Mouse (Mus musculus) heart, embryonic 15.5 days (tissue): Measurements from ENCODE around the gene Olfr1368. TPM values are rescaled to one million over a fixed set of nuclear protein-coding genes. Genes with fewer than 3 reads are reported as not detected.

Source experiments
- ATAC-seq: fragments of 200-750 bp; cut with Nextera tagmentation; replicated peaks from 2 replicates; pipeline ENCODE4 v1.8.0; 2017; ENCODE audit warnings: low read depth, moderate TSS enrichment; ENCODE audit not compliant: insufficient number of reproducible peaks, insufficient read depth, low FRiP score
- H3K27ac ChIP-seq: fragments of 300-500 bp; sonication (generic); 2 replicates; pipeline ENCODE4 v1.5.1; 2015; ENCODE audit warnings: mild to moderate bottlenecking, inconsistent platforms
- H3K27me3 ChIP-seq: fragments of 300-500 bp; sonication (generic); 2 replicates; pipeline ENCODE4 v1.6.1; 2015; ENCODE audit warnings: inconsistent platforms
- H3K36me3 ChIP-seq: fragments of 300-500 bp; sonication (generic); 2 replicates; pipeline ENCODE4 v1.6.1; 2015; ENCODE audit warnings: mild to moderate bottlenecking, inconsistent platforms
- H3K4me1 ChIP-seq: fragments of 300-500 bp; sonication (generic); replicated peaks from 2 replicates; pipeline ENCODE4 v1.6.1; 2015; ENCODE audit warnings: inconsistent platforms
- H3K4me2 ChIP-seq: fragments of 300-500 bp; sonication (generic); 2 replicates; pipeline ENCODE4 v1.6.1; 2015; ENCODE audit warnings: inconsistent platforms, mild to moderate bottlenecking, moderate library complexity
- H3K4me3 ChIP-seq: fragments of 300-500 bp; sonication (generic); 2 replicates; pipeline ENCODE4 v1.5.1; 2015; ENCODE audit warnings: mild to moderate bottlenecking, inconsistent platforms
- H3K9ac ChIP-seq: fragments of 300-500 bp; sonication (generic); 2 replicates; pipeline ENCODE4 v1.6.1; 2015; ENCODE audit warnings: mild to moderate bottlenecking, inconsistent platforms
- H3K9me3 ChIP-seq: fragments of 300-500 bp; sonication (generic); replicated peaks from 2 replicates; pipeline ENCODE4 v1.6.1; 2016; ENCODE audit warnings: inconsistent platforms
- WGBS: fragments of 180-500 bp; shearing (Covaris S2); methylation state at CpG from one replicate; pipeline ENCODE4 v1.1.7; 2015; ENCODE audit warnings: mixed read lengths; 5-methylcytosine and 5-hydroxymethylcytosine counted together
- polyA plus RNA-seq: library from polyadenylated mRNA; unstranded; fragments of >200 nt; fragmentation: Nextera tagmentation; extraction: Ambion mirVana; gene quantifications from 2 replicates; pipeline ENCODE4 v1.2.1, GENCODE M21; 2015

Olfr1368 gene
- polyA plus RNA-seq, 1 experiment from 2014 or later, result not detected

- Histone ChIP-seq H3K36me3 (no peaks in the 10 kb centered on the region), H3K4me3 (peak overlapping the region; percentile 57), H3K9me3 (no peaks in the 10 kb centered on the region), H3K4me1 (peaks cover 13% of the 10 kb centered on the region), H3K4me2 (peak overlapping the region; percentile 75), H3K27me3 (no peaks in the 10 kb centered on the region), H3K27ac (0 out of 2 replicates have a peak overlapping the region, but pooled peaks have one; percentile 12), H3K9ac (peak overlapping the region; percentile 16)
- WGBS, result 1% methylated on average over 27 of the region's 27 CpGs
- 0 out of 2 replicates have a peak, but pooled peaks have one; percentile 44 for ATAC-seq
These were observed 21.6 kb upstream of the Olfr1368 start for GRCm38 (mm10) chr13:21166936-21167909.

- no peak for ATAC-seq
- 57% methylated on average over 5 of the region's 5 CpGs for WGBS
These were observed 16.9 kb upstream of the Olfr1368 start for GRCm38 (mm10) chr13:21162591-21162990.

GRCm38 (mm10) chr13:21161591-21161990 is 15.9 kb upstream of the Olfr1368 start:
- H3K4me1 ChIP-seq, result 0 out of 2 replicates have a peak, but pooled peaks cover 7% of the 10 kb centered on the region
- WGBS, result 43% methylated on average over 2 of the region's 2 CpGs

More at GRCm38 (mm10) chr13:21162591-21162990, 16.9 kb upstream of the Olfr1368 start:
- Histone ChIP-seq H3K27ac (no peak overlapping the region), H3K36me3 (no peaks in the 10 kb centered on the region), H3K4me2 (no peak overlapping the region), H3K9ac (no peak overlapping the region), H3K4me1 (0 out of 2 replicates have a peak, but pooled peaks cover 7% of the 10 kb centered on the region), H3K9me3 (no peaks in the 10 kb centered on the region), H3K27me3 (no peaks in the 10 kb centered on the region), H3K4me3 (no peak overlapping the region)

GRCm38 (mm10) chr13:21160657-21161590 is 15.3 kb upstream of the Olfr1368 start:
- WGBS, result under 1% methylated on average over 32 of the region's 32 CpGs
- ATAC-seq, result peak; percentile 88
- peak overlapping the region; percentile 63 for H3K27ac ChIP-seq

More at GRCm38 (mm10) chr13:21161591-21161990, 15.9 kb upstream of the Olfr1368 start:
- H3K27me3 ChIP-seq, result no peaks in the 10 kb centered on the region
- no peaks in the 10 kb centered on the region for H3K36me3 ChIP-seq
- H3K4me3 ChIP-seq, result peak overlapping the region; percentile 82
- ATAC-seq, result no peak
- H3K4me2 ChIP-seq, result peak overlapping the region; percentile 93
- no peak overlapping the region for H3K9ac ChIP-seq
- H3K9me3 ChIP-seq, result no peaks in the 10 kb centered on the region
- no peak overlapping the region for H3K27ac ChIP-seq

GRCm38 (mm10) chr13:21160041-21160511 is 14.4 kb upstream of the Olfr1368 start:
- Histone ChIP-seq H3K4me3 (peak overlapping the region; percentile 82), H3K27ac (peak overlapping the region; percentile 63; the same call in 1 of the 2 replicates), H3K27me3 (no peaks in the 10 kb centered on the region), H3K9me3 (no peaks in the 10 kb centered on the region), H3K4me2 (peak overlapping the region; percentile 93), H3K9ac (peak overlapping the region; percentile 67), H3K36me3 (no peaks in the 10 kb centered on the region), H3K4me1 (0 out of 2 replicates have a peak, but pooled peaks cover 7% of the 10 kb centered on the region)
- 0 out of 2 replicates have a peak, but pooled peaks have one; percentile 5 for ATAC-seq
- under 1% methylated on average over 16 of the region's 16 CpGs for WGBS

More at GRCm38 (mm10) chr13:21160657-21161590, 15.3 kb upstream of the Olfr1368 start:
- Histone ChIP-seq H3K27me3 (no peaks in the 10 kb centered on the region), H3K36me3 (no peaks in the 10 kb centered on the region), H3K9ac (peak overlapping the region; percentile 67), H3K4me3 (peak overlapping the region; percentile 82), H3K9me3 (no peaks in the 10 kb centered on the region), H3K4me1 (0 out of 2 replicates have a peak, but pooled peaks cover 7% of the 10 kb centered on the region), H3K4me2 (peak overlapping the region; percentile 93)

GRCm38 (mm10) chr13:21159475-21159819 is 13.8 kb upstream of the Olfr1368 start:
- under 1% methylated on average over 15 of the region's 15 CpGs for WGBS
- Histone ChIP-seq H3K4me2 (peak overlapping the region; percentile 93), H3K27me3 (no peaks in the 10 kb centered on the region), H3K36me3 (no peaks in the 10 kb centered on the region), H3K9me3 (no peaks in the 10 kb centered on the region), H3K9ac (peak overlapping the region; percentile 67), H3K4me1 (0 out of 2 replicates have a peak, but pooled peaks cover 7% of the 10 kb centered on the region), H3K27ac (peak overlapping the region; percentile 63), H3K4me3 (peak overlapping the region; percentile 82)
- ATAC-seq, result no peak

- H3K4me2 ChIP-seq, result peak overlapping the region; percentile 93
- ATAC-seq, result 0 out of 2 replicates have a peak, but pooled peaks have one; percentile 47
- H3K36me3 ChIP-seq, result no peaks in the 10 kb centered on the region
- peak overlapping the region; percentile 67 for H3K9ac ChIP-seq
- peak overlapping the region; percentile 63 for H3K27ac ChIP-seq
- peak overlapping the region; percentile 82 for H3K4me3 ChIP-seq
- H3K9me3 ChIP-seq, result no peaks in the 10 kb centered on the region
- H3K4me1 ChIP-seq, result 0 out of 2 replicates have a peak, but pooled peaks cover 7% of the 10 kb centered on the region
- under 1% methylated on average over 19 of the region's 19 CpGs for WGBS
- no peaks in the 10 kb centered on the region for H3K27me3 ChIP-seq
These were observed 13.3 kb upstream of the Olfr1368 start for GRCm38 (mm10) chr13:21158785-21159474.

GRCm38 (mm10) chr13:21158071-21158470 is 12.4 kb upstream of the Olfr1368 start:
- no peaks in the 10 kb centered on the region for H3K36me3 ChIP-seq
- H3K4me3 ChIP-seq, result peak overlapping the region; percentile 82
- 0 out of 2 replicates have a peak, but pooled peaks cover 7% of the 10 kb centered on the region for H3K4me1 ChIP-seq
- no peak for ATAC-seq
- H3K4me2 ChIP-seq, result peak overlapping the region; percentile 93
- H3K9ac ChIP-seq, result no peak overlapping the region
- H3K27me3 ChIP-seq, result no peaks in the 10 kb centered on the region
- H3K27ac ChIP-seq, result no peak overlapping the region
- no peaks in the 10 kb centered on the region for H3K9me3 ChIP-seq
- 14% methylated on average over 9 of the region's 9 CpGs for WGBS

- no peaks in the 10 kb centered on the region for H3K36me3 ChIP-seq
- H3K4me1 ChIP-seq, result 0 out of 2 replicates have a peak, but pooled peaks cover 7% of the 10 kb centered on the region
- no peak overlapping the region for H3K4me3 ChIP-seq
- no peak overlapping the region for H3K9ac ChIP-seq
- WGBS, result 77% methylated on average over 5 of the region's 5 CpGs
- no peaks in the 10 kb centered on the region for H3K27me3 ChIP-seq
- no peak overlapping the region for H3K27ac ChIP-seq
- no peaks in the 10 kb centered on the region for H3K9me3 ChIP-seq
- ATAC-seq, result no peak
- H3K4me2 ChIP-seq, result no peak overlapping the region
These were observed 10.2 kb upstream of the Olfr1368 start for GRCm38 (mm10) chr13:21155888-21156287.

- ATAC-seq, result no peak
- Histone ChIP-seq H3K9ac (no peak overlapping the region), H3K4me3 (no peak overlapping the region), H3K27ac (no peak overlapping the region), H3K4me2 (no peak overlapping the region), H3K36me3 (no peaks in the 10 kb centered on the region), H3K27me3 (peaks cover 7% of the 10 kb centered on the region; the same call in 1 of the 2 replicates), H3K4me1 (no peaks in the 10 kb centered on the region), H3K9me3 (no peaks in the 10 kb centered on the region)
- 35% methylated on average over 8 of the region's 8 CpGs for WGBS
These were observed 3.2 kb downstream of the Olfr1368 start for GRCm38 (mm10) chr13:21142421-21142820.
